Mouse (Mus musculus) CH12.LX (cell line): Measurements from ENCODE around the gene Trpm3. TPM values are rescaled to one million over a fixed set of nuclear protein-coding genes. Genes with fewer than 3 reads are reported as not detected.

Experiments
- DNase-seq: peaks from one replicate; pipeline ENCODE4 v3.0.0-alpha.2; 2013; ENCODE audit errors: extremely low read depth
- H3K27ac ChIP-seq: 2 replicates; pipeline ENCODE4 v1.5.1; 2012; ENCODE audit warnings: low read depth, mild to moderate bottlenecking, control low read depth, moderate library complexity; ENCODE audit not compliant: insufficient read depth
- H3K27me3 ChIP-seq: replicated peaks from 2 replicates; pipeline ENCODE3; 2012; ENCODE audit warnings: inconsistent platforms
- H3K36me3 ChIP-seq, 2 experiments: replicated peaks in 1 of 2; 2 replicates each; pipeline versions ENCODE3 to v1.6.1; 2012; ENCODE audit warnings: inconsistent platforms in 1 of 2, low read length in 1 of 2, mild to moderate bottlenecking in 1 of 2, mixed read lengths in 1 of 2, moderate library complexity in 1 of 2; ENCODE audit not compliant: control insufficient read depth in 1 of 2, insufficient read depth in 1 of 2
- H3K4me1 ChIP-seq, 2 experiments: 2 replicates each; pipeline ENCODE4 v1.6.1; 2012; ENCODE audit warnings: inconsistent platforms in 1 of 2, moderate library complexity in 1 of 2; ENCODE audit not compliant: insufficient read depth in 2 of 2, control insufficient read depth in 1 of 2
- H3K4me2 ChIP-seq: 2 replicates; pipeline ENCODE4 v1.6.1; 2012; ENCODE audit warnings: low read depth, mild to moderate bottlenecking, control low read depth; ENCODE audit not compliant: poor library complexity, insufficient read depth, severe bottlenecking
- H3K4me3 ChIP-seq, 3 experiments: fragments of 150-350 bp in 1 of 3; sonication (generic) in 1 of 3; replicated peaks in 1 of 3; 2 replicates each; pipeline versions ENCODE3 to v1.5.1; 2011 to 2012; ENCODE audit warnings: low read depth in 2 of 3, low read length in 2 of 3, mild to moderate bottlenecking in 2 of 3, moderate library complexity in 2 of 3, control low read depth in 1 of 3, improper control_type of control experiment in 1 of 3, inconsistent platforms in 1 of 3, mixed read lengths in 1 of 3; ENCODE audit not compliant: poor library complexity in 1 of 3
- H3K79me2 ChIP-seq: replicated peaks from 2 replicates; pipeline ENCODE4 v1.6.1; 2012; ENCODE audit warnings: mild to moderate bottlenecking, moderate library complexity; ENCODE audit not compliant: control insufficient read depth, poor library complexity, insufficient read depth, severe bottlenecking; ENCODE audit errors: extremely low read depth
- H3K9ac ChIP-seq: 2 replicates; pipeline ENCODE4 v1.6.1; 2012; ENCODE audit warnings: low read depth, mild to moderate bottlenecking, control low read depth, moderate library complexity; ENCODE audit not compliant: insufficient read depth
- H3K9me3 ChIP-seq: replicated peaks from 2 replicates; pipeline ENCODE3; 2012; ENCODE audit warnings: low read length, inconsistent platforms, mixed read lengths
- CHD1 ChIP-seq: IDR thresholded peaks from 2 replicates; pipeline ENCODE4 v1.6.1; 2012; ENCODE audit warnings: low read depth, low read length, improper control_type of control experiment, inconsistent platforms
- CHD2 ChIP-seq: IDR thresholded peaks from 2 replicates; pipeline ENCODE4 v1.6.1; 2011; ENCODE audit warnings: low read length, improper control_type of control experiment
- CTCF ChIP-seq, 2 experiments: IDR thresholded peaks in 1 of 2; conservative IDR thresholded peaks in 1 of 2; 2 replicates each; pipeline ENCODE4 v1.5.1; 2011 to 2012; ENCODE audit warnings: low read depth in 2 of 2, low read length in 2 of 2, improper control_type of control experiment in 1 of 2, inconsistent platforms in 1 of 2, mild to moderate bottlenecking in 1 of 2, moderate library complexity in 1 of 2
- E2F4 ChIP-seq: IDR thresholded peaks from 2 replicates; pipeline ENCODE4 v1.6.1; 2011; ENCODE audit warnings: low read depth, low read length, improper control_type of control experiment; ENCODE audit not compliant: insufficient replicate concordance
- ELF1 ChIP-seq: IDR thresholded peaks from 2 replicates; pipeline ENCODE4 v1.6.1; 2014; ENCODE audit warnings: low read depth, mild to moderate bottlenecking, inconsistent platforms, low read length, improper control_type of control experiment
- EP300 ChIP-seq: IDR thresholded peaks from 2 replicates; pipeline ENCODE4 v1.6.1; 2011; ENCODE audit warnings: low read length, improper control_type of control experiment
- ETS1 ChIP-seq: conservative IDR thresholded peaks from 2 replicates; pipeline ENCODE4 v1.6.1; 2012; ENCODE audit warnings: low read depth, mild to moderate bottlenecking, inconsistent platforms, low read length, improper control_type of control experiment, moderate library complexity
- GABPA ChIP-seq: IDR thresholded peaks from 2 replicates; pipeline ENCODE4 v1.6.1; 2012; ENCODE audit warnings: low read depth, low read length, improper control_type of control experiment, inconsistent platforms; ENCODE audit not compliant: insufficient replicate concordance
- JUN ChIP-seq: IDR thresholded peaks from 2 replicates; pipeline ENCODE4 v1.6.1; 2011; ENCODE audit warnings: low read depth, mild to moderate bottlenecking, low read length, improper control_type of control experiment, moderate library complexity; ENCODE audit not compliant: insufficient read depth
- JUND ChIP-seq: conservative IDR thresholded peaks from 2 replicates; pipeline ENCODE4 v1.6.1; 2011; ENCODE audit warnings: low read depth, low read length, improper control_type of control experiment
- MAX ChIP-seq: IDR thresholded peaks from 2 replicates; pipeline ENCODE4 v1.6.1; 2011; ENCODE audit warnings: low read length, improper control_type of control experiment
- MYC ChIP-seq: IDR thresholded peaks from 2 replicates; pipeline ENCODE4 v1.6.1; 2011; ENCODE audit warnings: low read depth, mild to moderate bottlenecking, improper control_type of control experiment, low read length
- POLR2A ChIP-seq: IDR thresholded peaks from 2 replicates; pipeline ENCODE4 v1.6.1; 2011; ENCODE audit warnings: low read depth, mild to moderate bottlenecking, improper control_type of control experiment, low read length
- POLR2AphosphoS2 ChIP-seq: IDR thresholded peaks from 2 replicates; pipeline ENCODE4 v1.6.1; 2011; ENCODE audit warnings: low read depth, low read length, improper control_type of control experiment
- RCOR1 ChIP-seq: conservative IDR thresholded peaks from 2 replicates; pipeline ENCODE4 v1.6.1; 2012; ENCODE audit warnings: low read depth, mild to moderate bottlenecking, inconsistent platforms, low read length, improper control_type of control experiment
- SMC3 ChIP-seq: IDR thresholded peaks from 2 replicates; pipeline ENCODE4 v1.6.1; 2011; ENCODE audit warnings: low read depth, low read length, improper control_type of control experiment
- TBP ChIP-seq: conservative IDR thresholded peaks from 2 replicates; pipeline ENCODE4 v1.6.1; 2011; ENCODE audit warnings: low read depth, low read length, improper control_type of control experiment
- USF1 ChIP-seq: IDR thresholded peaks from 2 replicates; pipeline ENCODE4 v1.6.1; 2014; ENCODE audit warnings: low read depth, mild to moderate bottlenecking, inconsistent platforms, low read length, improper control_type of control experiment
- USF2 ChIP-seq: conservative IDR thresholded peaks from 2 replicates; pipeline ENCODE4 v1.6.1; 2011; ENCODE audit warnings: low read depth, low read length, improper control_type of control experiment
- ZMIZ1 ChIP-seq: IDR thresholded peaks from 2 replicates; pipeline ENCODE4 v1.6.1; 2012; ENCODE audit warnings: low read depth, mild to moderate bottlenecking, inconsistent platforms, low read length, improper control_type of control experiment
- ZNF384 ChIP-seq: IDR thresholded peaks from 2 replicates; pipeline ENCODE4 v1.6.1; 2012; ENCODE audit warnings: low read depth, low read length, improper control_type of control experiment, inconsistent platforms
- dilution Hi-C: fragments of 300-500 bp; cut with MboI; formaldehyde crosslinking; loops from 2 replicates; pipeline ENCODE4 v1.14.3; 2020; ENCODE audit warnings: low sequenced_read_pairs; ENCODE audit not compliant: extremely low pct_unique_long_range_greater_than_20kb, extremely low pct_ligation_motif_present
- in situ Hi-C: fragments of 300-500 bp; cut with MboI; formaldehyde crosslinking; loops from 3 replicates; pipeline ENCODE4 v1.14.3; 2019; ENCODE audit warnings: low sequenced_read_pairs, low pct_ligation_motif_present, low pct_unique_long_range_greater_than_20kb, mixed read lengths
- polyA plus RNA-seq: library from polyadenylated mRNA; unstranded; fragments of >175 nt; gene quantifications from 2 replicates; pipeline ENCODE4 v1.2.1, GENCODE M21; 2012; ENCODE audit warnings: low read depth; ENCODE audit not compliant: insufficient read length
- total RNA-seq, 2 experiments: library from RNA; depleted of rRNA; stranded (reverse); fragments of 300-350 nt in 1 of 2; fragments of >200 nt in 1 of 2; gene quantifications; 2 replicates each; pipeline ENCODE4 v1.2.3; 2012 to 2014

The Trpm3 gene
- total and polyA plus RNA-seq, 3 experiments: 0.01 TPM; not detected in 2

DNA sequence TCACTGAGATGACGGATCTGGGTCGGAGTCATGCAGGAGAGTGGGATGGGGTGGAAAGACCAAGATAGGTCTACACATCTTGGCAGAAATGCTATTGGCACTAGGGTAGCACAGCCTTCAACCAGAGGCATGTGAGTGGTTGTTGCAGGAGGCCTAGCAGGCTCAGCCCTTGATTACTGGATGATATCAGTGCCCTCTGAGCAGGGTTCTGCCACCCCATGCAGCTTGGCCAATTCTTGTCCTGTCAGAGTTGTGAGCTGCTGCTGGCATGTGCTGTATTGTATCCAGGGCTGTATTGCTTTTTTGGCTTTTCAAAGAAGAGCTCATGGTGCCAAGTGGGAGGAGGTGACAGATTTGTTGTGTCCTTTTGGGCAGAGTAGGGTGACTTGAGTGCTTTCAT is 40.2 kb downstream of the Trpm3 start:
- Histone ChIP-seq H3K9me3 (no peaks in the 10 kb centered on the region), H3K27ac (no peak overlapping the region), H3K79me2 (no peaks in the 10 kb centered on the region), H3K36me3 (no peaks in the 10 kb centered on the region), H3K4me3 (no peak overlapping the region), H3K4me2 (no peak overlapping the region), H3K27me3 (no peaks in the 10 kb centered on the region), H3K9ac (no peak overlapping the region), H3K4me1 (no peaks in the 10 kb centered on the region)
- dilution Hi-C loops: no loop called here
- DNase-seq: no peak
- TF ChIP-seq CHD1 (no peak), JUND (no peak), E2F4 (no peak), ZMIZ1 (no peak), SMC3 (no peak), USF2 (no peak), ETS1 (no peak), RCOR1 (no peak), ELF1 (no peak), ZNF384 (no peak), CTCF (conservative IDR thresholded peaks at IDR 0.05 in 1 of 2, IDR thresholded peaks at IDR 0.05 in 1 of 2; ENCODE audit: low read depth in 2 of 2, low read length in 2 of 2) (no peak), MAX (no peak)
- TF ChIP-seq, all 38 proteins: peak for 0
- in situ Hi-C loops: no loop called here

DNA sequence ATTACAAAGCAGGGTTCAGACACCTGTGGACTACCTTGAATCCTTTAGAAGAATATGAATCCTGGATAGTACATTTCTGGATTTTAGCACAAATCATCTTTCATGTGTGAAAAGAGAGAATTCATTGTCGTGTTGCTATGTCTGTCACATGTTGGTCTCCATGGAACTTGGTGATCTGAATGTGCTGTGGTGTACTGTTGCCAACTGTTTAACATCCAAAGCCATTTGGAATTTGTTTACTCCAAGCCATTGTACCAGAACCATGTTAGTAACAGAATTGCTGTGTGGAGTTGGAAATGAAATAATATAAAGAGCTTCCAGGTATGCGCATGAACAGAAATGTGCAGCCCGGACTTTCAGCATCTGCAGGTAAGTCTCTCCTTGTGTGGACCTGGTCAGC is 41.3 kb downstream of the Trpm3 start:
- Histone ChIP-seq H3K27ac (no peak overlapping the region), H3K9ac (no peak overlapping the region), H3K9me3 (no peaks in the 10 kb centered on the region), H3K4me2 (no peak overlapping the region), H3K4me3 (no peak overlapping the region), H3K27me3 (no peaks in the 10 kb centered on the region), H3K79me2 (no peaks in the 10 kb centered on the region), H3K4me1 (no peaks in the 10 kb centered on the region), H3K36me3 (no peaks in the 10 kb centered on the region)
- no peak for TF ChIP-seq TBP
- no peak for TF ChIP-seq GABPA
- no peak for TF ChIP-seq POLR2AphosphoS2
- TF ChIP-seq MAX: no peak
- no peak for TF ChIP-seq MYC
- TF ChIP-seq ZMIZ1: no peak
- TF ChIP-seq E2F4: no peak
- TF ChIP-seq JUN: no peak
- no peak for TF ChIP-seq EP300
- TF ChIP-seq USF1: no peak
- no peak for TF ChIP-seq JUND
- no peak for TF ChIP-seq POLR2A
- no peak for TF ChIP-seq CHD2
- dilution Hi-C loops (no loop called here), in situ Hi-C loops (no loop called here)
- no peak for DNase-seq
